Comparison of ENCODE assay signal across 20 mouse cellular contexts in genomic region chr6:72124315-72125103, GRCm38 (mm10). TPM values are rescaled to one million over a fixed set of nuclear protein-coding genes. Genes with fewer than 3 reads are reported as not detected.
DNase-seq lines count a peak whose midpoint lies in the region; ATAC-seq lines count a peak whose summit lies in the region.
"Had no signal": no experiment of that assay in that cellular context is flagged by ENCODE, and none has a peak within 500 bp of the region (broad histone marks: within the 10 kb centered on the region; RNA-seq: fewer than 3 reads in every experiment).

No protein-coding gene starts in this region.

- peak; percentile 93 for DNase-seq in heart, adult 11 months
- DNase-seq in heart, postnatal 25 days (ENCODE audit: low spot score): no peak
- no peak for DNase-seq in neural tube, embryonic 10.5 days (ENCODE audit: extremely low spot score, low spot score)
- peak; percentile 38 to 66 for DNase-seq in gastrocnemius, adult 8-10 months (ENCODE audit: low spot score in 2 of 2)
- peak; percentile 63 for DNase-seq in skeletal muscle tissue, adult 2 months (ENCODE audit: low read depth, low spot score)
- DNase-seq in ovary, postnatal 14 days (ENCODE audit: low spot score): no peak
- DNase-seq: adrenal gland, postnatal 10 days; cerebellum, postnatal 36 days; kidney, postnatal 10 days; liver; lung, adult 18-20 months; lung, postnatal 14 days; thymus, postnatal 4 days had no signal

- peaks cover 16% of the 10 kb centered on the region for H3K36me3 ChIP-seq in neural tube, embryonic 15.5 days
- H3K36me3 ChIP-seq: embryonic facial prominence, embryonic 15.5 days; neural tube, embryonic 12.5 days had no signal

- H3K4me2 ChIP-seq in neural tube, embryonic 15.5 days: no peak overlapping the region
- H3K4me2 ChIP-seq: embryonic facial prominence, embryonic 15.5 days; heart, embryonic 11.5 days; neural tube, embryonic 12.5 days had no signal

- H3K9ac ChIP-seq in neural tube, embryonic 15.5 days (replicated peaks): no peak overlapping the region
- H3K9ac ChIP-seq: embryonic facial prominence, embryonic 15.5 days; neural tube, embryonic 12.5 days had no signal

- H3K9me3 ChIP-seq in neural tube, embryonic 15.5 days (replicated peaks): no peaks in the 10 kb centered on the region
- H3K9me3 ChIP-seq: embryonic facial prominence, embryonic 15.5 days; megakaryocyte, embryonic 14.5 days; neural tube, embryonic 12.5 days had no signal

- no peak overlapping the region for H3K27ac ChIP-seq in neural tube, embryonic 15.5 days (replicated peaks)
- H3K27ac ChIP-seq: embryonic facial prominence, embryonic 15.5 days; neural tube, embryonic 12.5 days had no signal

- ATAC-seq in neural tube, embryonic 15.5 days (ENCODE audit: low FRiP score): 0 out of 2 replicates have a peak, but pooled peaks have one; percentile 50
- ATAC-seq: activated CD4-positive, CD25-positive, alpha-beta regulatory T cell, adult 4 months; Patski had no signal

- intact Hi-C loops in heart, postnatal 25 days (cut with DNase I): no loop called here

- no peaks in the 10 kb centered on the region for H3K27me3 ChIP-seq in neural tube, embryonic 15.5 days (replicated peaks)
- H3K27me3 ChIP-seq: embryonic facial prominence, embryonic 15.5 days; neural tube, embryonic 12.5 days; Patski had no signal

- H3K4me1 ChIP-seq in neural tube, embryonic 15.5 days: peaks cover 3% of the 10 kb centered on the region; the same call in 1 of the 2 replicates
- H3K4me1 ChIP-seq: embryonic facial prominence, embryonic 15.5 days; neural tube, embryonic 12.5 days had no signal

- 84% methylated on average over 13 of the region's 13 CpGs for WGBS in neural tube, embryonic 15.5 days

- no peak overlapping the region for H3K4me3 ChIP-seq in neural tube, embryonic 15.5 days (replicated peaks)
- H3K4me3 ChIP-seq: embryonic facial prominence, embryonic 15.5 days; megakaryocyte, embryonic 14.5 days; neural tube, embryonic 12.5 days had no signal

RNA-seq across cellular contexts. Expression of gene St3gal5, which starts 27.1 kb away (rescaled TPM):
- total RNA-seq in heart, postnatal 25 days (2021): 10 to 100 TPM; 56.3 to 58.1 TPM
- 69.1 and 76.0 TPM in 2 replicates for polyA plus RNA-seq in neural tube, embryonic 15.5 days (2015; fragmentation: Nextera tagmentation; extraction: Ambion mirVana)
- 10 to 100 TPM; 48.5 to 85.9 (median 71.1) TPM for total RNA-seq in gastrocnemius, adult 8-10 months (2022)

Comparison
In these comparisons a context has a peak if more than half of its experiments do, and no peak if none do; other contexts are left out.
1. DNase-seq: peak in heart, adult 11 months (single experiment), gastrocnemius, adult 8-10 months (2 of 2) and skeletal muscle tissue, adult 2 months (single experiment); none in heart, postnatal 25 days (single experiment), neural tube, embryonic 10.5 days (single experiment) and ovary, postnatal 14 days (single experiment).